Mouse (Mus musculus) olfactory bulb, adult 2 months (tissue): ENCODE measurements around the gene Gpnmb.

Source experiments
- CTCF ChIP-seq: fragments of 200-500 bp; IDR thresholded peaks from 2 replicates; pipeline ENCODE4 v1.5.1; 2012; ENCODE audit warnings: low read depth, mild to moderate bottlenecking, low read length, moderate library complexity; ENCODE audit not compliant: insufficient read depth
- POLR2A ChIP-seq: fragments of 200-500 bp; IDR thresholded peaks from 2 replicates; pipeline ENCODE4 v1.6.1; 2012; ENCODE audit warnings: mild to moderate bottlenecking, low read depth, low read length, moderate library complexity; ENCODE audit not compliant: insufficient read depth

GRCm38 (mm10) chr6:49118446-49118845 lies 82.1 kb downstream of the Gpnmb start:
- TF ChIP-seq CTCF (no peak), POLR2A (no peak)
